Mouse (Mus musculus): Measurements from ENCODE around the gene Olfr960. TPM values are rescaled to one million over a fixed set of nuclear protein-coding genes. Genes with fewer than 3 reads are reported as not detected.

Olfr960 gene
- polyA plus RNA-seq, 1 experiment from 2014 or later: not detected

Other genes starting within 250 kb of the Olfr960 start
- not detected in 2 replicates for gene Olfr951, start 234.0 kb upstream of the Olfr960 start, polyA plus RNA-seq (2015; fragmentation: Nextera tagmentation; extraction: Ambion mirVana)
- not detected in 2 replicates for gene Olfr952, start 194.2 kb upstream of the Olfr960 start, polyA plus RNA-seq (2015; fragmentation: Nextera tagmentation; extraction: Ambion mirVana)
- not detected in 2 replicates for gene Olfr954, start 164.7 kb upstream of the Olfr960 start, polyA plus RNA-seq (2015; fragmentation: Nextera tagmentation; extraction: Ambion mirVana)
- gene Olfr955, start 149.4 kb upstream of the Olfr960 start, polyA plus RNA-seq (2015; fragmentation: Nextera tagmentation; extraction: Ambion mirVana): not detected in 2 replicates
- gene Olfr44, start 127.4 kb upstream of the Olfr960 start, polyA plus RNA-seq (2015; fragmentation: Nextera tagmentation; extraction: Ambion mirVana): not detected in 2 replicates
- not detected in 2 replicates for gene Olfr957, start 105.6 kb upstream of the Olfr960 start, polyA plus RNA-seq (2015; fragmentation: Nextera tagmentation; extraction: Ambion mirVana)
- not detected in 2 replicates for gene Olfr958, start 67.3 kb upstream of the Olfr960 start, polyA plus RNA-seq (2015; fragmentation: Nextera tagmentation; extraction: Ambion mirVana)
- gene Olfr959, start 45.8 kb upstream of the Olfr960 start, polyA plus RNA-seq (2015; fragmentation: Nextera tagmentation; extraction: Ambion mirVana): not detected in 2 replicates
- gene AW551984, start 17.0 kb upstream of the Olfr960 start, polyA plus RNA-seq (2015; fragmentation: Nextera tagmentation; extraction: Ambion mirVana): 215 and 253 TPM in 2 replicates
- not detected in 2 replicates for gene Olfr148, start 10.7 kb upstream of the Olfr960 start, polyA plus RNA-seq (2015; fragmentation: Nextera tagmentation; extraction: Ambion mirVana)
- not detected in 2 replicates for gene Olfr961, start 23.7 kb downstream of the Olfr960 start, polyA plus RNA-seq (2015; fragmentation: Nextera tagmentation; extraction: Ambion mirVana)
- gene Olfr963, start 45.8 kb downstream of the Olfr960 start, polyA plus RNA-seq (2015; fragmentation: Nextera tagmentation; extraction: Ambion mirVana): not detected in 2 replicates
- gene Olfr149, start 85.7 kb downstream of the Olfr960 start, polyA plus RNA-seq (2015; fragmentation: Nextera tagmentation; extraction: Ambion mirVana): not detected in 2 replicates
- gene Olfr965, start 90.0 kb downstream of the Olfr960 start, polyA plus RNA-seq (2015; fragmentation: Nextera tagmentation; extraction: Ambion mirVana): not detected in 2 replicates
- gene Olfr150, start 109.6 kb downstream of the Olfr960 start, polyA plus RNA-seq (2015; fragmentation: Nextera tagmentation; extraction: Ambion mirVana): not detected in 2 replicates
- gene Olfr967, start 124.9 kb downstream of the Olfr960 start, polyA plus RNA-seq (2015; fragmentation: Nextera tagmentation; extraction: Ambion mirVana): not detected in 2 replicates
- gene Olfr968, start 161.9 kb downstream of the Olfr960 start, polyA plus RNA-seq (2015; fragmentation: Nextera tagmentation; extraction: Ambion mirVana): not detected in 2 replicates
- not detected in 2 replicates for gene Olfr969, start 169.6 kb downstream of the Olfr960 start, polyA plus RNA-seq (2015; fragmentation: Nextera tagmentation; extraction: Ambion mirVana)
- gene Olfr970, start 187.5 kb downstream of the Olfr960 start, polyA plus RNA-seq (2015; fragmentation: Nextera tagmentation; extraction: Ambion mirVana): not detected in 2 replicates
- not detected in 2 replicates for gene Olfr971, start 215.5 kb downstream of the Olfr960 start, polyA plus RNA-seq (2015; fragmentation: Nextera tagmentation; extraction: Ambion mirVana)
- gene Olfr972, start 245.0 kb downstream of the Olfr960 start, polyA plus RNA-seq (2015; fragmentation: Nextera tagmentation; extraction: Ambion mirVana): not detected in 2 replicates